Mouse (Mus musculus): Measurements from ENCODE around the gene Znfx1. TPM values are rescaled to one million over a fixed set of nuclear protein-coding genes. Genes with fewer than 3 reads are reported as not detected.

Znfx1 gene
- polyA plus RNA-seq, 1 experiment from 2014 or later = 4.3 TPM

GRCm38 (mm10) chr2:167094688-167095087 is 31.9 kb upstream of the Znfx1 start:
- DNase-seq (ENCODE audit: low spot score) = no peak
- Histone ChIP-seq H3K27me3 (ENCODE audit: control insufficient read depth, insufficient read depth, low read length) (no peaks in the 10 kb centered on the region), H3K9me3 (ENCODE audit: control insufficient read depth, low read length) (no peaks in the 10 kb centered on the region), H3K9ac (ENCODE audit: low read length) (no peak overlapping the region), H3K27ac (replicated peaks) (no peak overlapping the region), H3K4me2 (replicated peaks; ENCODE audit: low read depth) (no peak overlapping the region), H3K4me3 (ENCODE audit: low read depth, low read length) (no peak overlapping the region), H3K4me1 (replicated peaks; ENCODE audit: control insufficient read depth, insufficient read depth) (no peaks in the 10 kb centered on the region), H3K36me3 (ENCODE audit: control insufficient read depth, insufficient read depth, low read length) (no peaks in the 10 kb centered on the region)
- TF ChIP-seq EP300 (optimal IDR thresholded peaks at IDR 0.05) = no peak
- TF ChIP-seq CTCF (IDR thresholded peaks at IDR 0.05; ENCODE audit: low read depth) = no peak
- ATAC-seq (ENCODE audit: low FRiP score, low TSS enrichment) = peak; percentile 56; the same call in 1 of the 2 replicates
- 83% methylated on average over 4 of the region's 4 CpGs for WGBS

GRCm38 (mm10) chr2:167093171-167093900 is 30.5 kb upstream of the Znfx1 start:
- Histone ChIP-seq H3K4me2 (replicated peaks; ENCODE audit: low read depth) (no peak overlapping the region), H3K9ac (ENCODE audit: low read length) (no peak overlapping the region), H3K4me3 (ENCODE audit: low read depth, low read length) (no peak overlapping the region), H3K27me3 (ENCODE audit: control insufficient read depth, insufficient read depth, low read length) (no peaks in the 10 kb centered on the region), H3K9me3 (ENCODE audit: control insufficient read depth, low read length) (no peaks in the 10 kb centered on the region), H3K36me3 (ENCODE audit: control insufficient read depth, insufficient read depth, low read length) (no peaks in the 10 kb centered on the region), H3K27ac (replicated peaks) (no peak overlapping the region), H3K4me1 (replicated peaks; ENCODE audit: control insufficient read depth, insufficient read depth) (no peaks in the 10 kb centered on the region)
- no peak for ATAC-seq (ENCODE audit: low FRiP score, low TSS enrichment)
- DNase-seq (ENCODE audit: low spot score) = no peak
- TF ChIP-seq CTCF (IDR thresholded peaks at IDR 0.05; ENCODE audit: low read depth) (no peak), EP300 (optimal IDR thresholded peaks at IDR 0.05) (no peak)
- 77% methylated on average over 13 of the region's 13 CpGs for WGBS

- no peak for TF ChIP-seq EP300 (optimal IDR thresholded peaks at IDR 0.05)
- no peak for TF ChIP-seq CTCF (IDR thresholded peaks at IDR 0.05; ENCODE audit: low read depth)
- Histone ChIP-seq H3K9me3 (ENCODE audit: control insufficient read depth, low read length) (no peaks in the 10 kb centered on the region), H3K27ac (replicated peaks) (no peak overlapping the region), H3K9ac (ENCODE audit: low read length) (no peak overlapping the region), H3K4me1 (replicated peaks; ENCODE audit: control insufficient read depth, insufficient read depth) (no peaks in the 10 kb centered on the region), H3K36me3 (ENCODE audit: control insufficient read depth, insufficient read depth, low read length) (no peaks in the 10 kb centered on the region), H3K4me3 (ENCODE audit: low read depth, low read length) (no peak overlapping the region), H3K4me2 (replicated peaks; ENCODE audit: low read depth) (no peak overlapping the region), H3K27me3 (ENCODE audit: control insufficient read depth, insufficient read depth, low read length) (no peaks in the 10 kb centered on the region)
- no peak for DNase-seq (ENCODE audit: low spot score)
- ATAC-seq (ENCODE audit: low FRiP score, low TSS enrichment) = no peak
- WGBS = 55% methylated on average over 1 of the region's 1 CpGs
These were observed 27.5 kb upstream of the Znfx1 start for GRCm38 (mm10) chr2:167090271-167090670.

GRCm38 (mm10) chr2:167086836-167087235 is 24.0 kb upstream of the Znfx1 start:
- Histone ChIP-seq H3K36me3 (ENCODE audit: control insufficient read depth, insufficient read depth, low read length) (no peaks in the 10 kb centered on the region), H3K4me3 (ENCODE audit: low read depth, low read length) (no peak overlapping the region), H3K27me3 (ENCODE audit: control insufficient read depth, insufficient read depth, low read length) (no peaks in the 10 kb centered on the region), H3K4me1 (replicated peaks; ENCODE audit: control insufficient read depth, insufficient read depth) (no peaks in the 10 kb centered on the region), H3K4me2 (replicated peaks; ENCODE audit: low read depth) (no peak overlapping the region), H3K9me3 (ENCODE audit: control insufficient read depth, low read length) (no peaks in the 10 kb centered on the region), H3K27ac (replicated peaks) (no peak overlapping the region), H3K9ac (ENCODE audit: low read length) (no peak overlapping the region)
- TF ChIP-seq CTCF (IDR thresholded peaks at IDR 0.05; ENCODE audit: low read depth) (no peak), EP300 (optimal IDR thresholded peaks at IDR 0.05) (no peak)
- ATAC-seq (ENCODE audit: low FRiP score, low TSS enrichment) (no peak), DNase-seq (ENCODE audit: low spot score) (no peak)
- 60% methylated on average over 5 of the region's 5 CpGs for WGBS

GRCm38 (mm10) chr2:167086092-167086491 is 23.3 kb upstream of the Znfx1 start:
- Histone ChIP-seq H3K9me3 (ENCODE audit: control insufficient read depth, low read length) (no peaks in the 10 kb centered on the region), H3K4me3 (ENCODE audit: low read depth, low read length) (no peak overlapping the region), H3K9ac (ENCODE audit: low read length) (no peak overlapping the region), H3K4me2 (replicated peaks; ENCODE audit: low read depth) (no peak overlapping the region), H3K27ac (replicated peaks) (no peak overlapping the region), H3K4me1 (replicated peaks; ENCODE audit: control insufficient read depth, insufficient read depth) (no peaks in the 10 kb centered on the region), H3K27me3 (ENCODE audit: control insufficient read depth, insufficient read depth, low read length) (no peaks in the 10 kb centered on the region), H3K36me3 (ENCODE audit: control insufficient read depth, insufficient read depth, low read length) (no peaks in the 10 kb centered on the region)
- DNase-seq (ENCODE audit: low spot score) (no peak), ATAC-seq (ENCODE audit: low FRiP score, low TSS enrichment) (no peak)
- WGBS = 44% methylated on average over 11 of the region's 11 CpGs
- TF ChIP-seq EP300 (optimal IDR thresholded peaks at IDR 0.05) (no peak), CTCF (IDR thresholded peaks at IDR 0.05; ENCODE audit: low read depth) (no peak)

GRCm38 (mm10) chr2:167081639-167082038 is 18.8 kb upstream of the Znfx1 start:
- no peak for DNase-seq (ENCODE audit: low spot score)
- no peaks in the 10 kb centered on the region for H3K9me3 ChIP-seq (ENCODE audit: control insufficient read depth, low read length)

More at GRCm38 (mm10) chr2:167081639-167082038, 18.8 kb upstream of the Znfx1 start:
- Histone ChIP-seq H3K4me3 (ENCODE audit: low read depth, low read length) (no peak overlapping the region), H3K9ac (ENCODE audit: low read length) (no peak overlapping the region), H3K27ac (replicated peaks) (no peak overlapping the region), H3K4me1 (replicated peaks; ENCODE audit: control insufficient read depth, insufficient read depth) (no peaks in the 10 kb centered on the region; the same call in 1 of the 2 replicates), H3K36me3 (ENCODE audit: control insufficient read depth, insufficient read depth, low read length) (no peaks in the 10 kb centered on the region), H3K4me2 (replicated peaks; ENCODE audit: low read depth) (no peak overlapping the region), H3K27me3 (ENCODE audit: control insufficient read depth, insufficient read depth, low read length) (no peaks in the 10 kb centered on the region)
- 0 out of 2 replicates have a peak, but pooled peaks have one; percentile 17 for ATAC-seq (ENCODE audit: low FRiP score, low TSS enrichment)
- WGBS = 24% methylated on average over 4 of the region's 4 CpGs
- TF ChIP-seq CTCF (IDR thresholded peaks at IDR 0.05; ENCODE audit: low read depth) = no peak

Data from stomach, postnatal 0 days (tissue).